Mouse (Mus musculus): Measurements from ENCODE around the gene Spcs2.

GRCm38 (mm10) chr7:99811661-99812060, 51.6 kb downstream of the Spcs2 start:
- no peak for TF ChIP-seq CTCF (IDR thresholded peaks at IDR 0.05)
- no peak for TF ChIP-seq EP300 (IDR thresholded peaks at IDR 0.05)
